Mouse (Mus musculus): Measurements from ENCODE around the gene Lmx1b. TPM values are rescaled to one million over a fixed set of nuclear protein-coding genes. Genes with fewer than 3 reads are reported as not detected.

Gene Lmx1b
- total RNA-seq (2021) = under 1 TPM in 1 of 2 experiments, not detected in 1; 0.09 TPM
- long read RNA-seq, experiment 1, partial matches to known transcripts = 0 of 1 reads
- long read RNA-seq, experiment 1, other reads (novel, unspliced or antisense) = 1 of 1 reads
- long read RNA-seq, experiment 2, partial matches to known transcripts = 0 of 1 reads
- long read RNA-seq, experiment 2, other reads (novel, unspliced or antisense) = 1 of 1 reads

- no peak for DNase-seq
Measured at GRCm38 (mm10) chr2:33640171-33640721, at the start of gene Lmx1b. Lmx1b (minus strand) TSS chr2:33640511.

- DNase-seq = peak; percentile 61
Measured at GRCm38 (mm10) chr2:33689880-33690462, 49.7 kb upstream of the Lmx1b start.

- no peak for DNase-seq
Measured at GRCm38 (mm10) chr2:33689155-33689879, 49.0 kb upstream of the Lmx1b start.

GRCm38 (mm10) chr2:33683594-33683993, 43.3 kb upstream of the Lmx1b start:
- no peak for DNase-seq

- DNase-seq = no peak
Measured at GRCm38 (mm10) chr2:33683095-33683494, 42.8 kb upstream of the Lmx1b start.

GRCm38 (mm10) chr2:33682219-33682618, 41.9 kb upstream of the Lmx1b start:
- peak; percentile 86 for DNase-seq

- DNase-seq = no peak
Measured at GRCm38 (mm10) chr2:33678950-33679654, 38.8 kb upstream of the Lmx1b start.

- peak; percentile 36 for DNase-seq
Measured at GRCm38 (mm10) chr2:33672701-33673472, 32.6 kb upstream of the Lmx1b start.

- no peak for DNase-seq
Measured at GRCm38 (mm10) chr2:33668741-33669140, 28.4 kb upstream of the Lmx1b start.

- DNase-seq = no peak
Measured at GRCm38 (mm10) chr2:33666388-33666945, 26.2 kb upstream of the Lmx1b start.

GRCm38 (mm10) chr2:33665363-33666058, 25.2 kb upstream of the Lmx1b start:
- no peak for DNase-seq

GRCm38 (mm10) chr2:33664661-33665060, 24.4 kb upstream of the Lmx1b start:
- no peak for DNase-seq

- peak; percentile 71 for DNase-seq
Measured at GRCm38 (mm10) chr2:33659288-33659629, 18.9 kb upstream of the Lmx1b start.

- no peak for DNase-seq
Measured at GRCm38 (mm10) chr2:33658602-33659287, 18.4 kb upstream of the Lmx1b start.

- DNase-seq = no peak
Measured at GRCm38 (mm10) chr2:33652517-33653198, 12.3 kb upstream of the Lmx1b start.

GRCm38 (mm10) chr2:33649371-33649770, 9.1 kb upstream of the Lmx1b start:
- DNase-seq = no peak

GRCm38 (mm10) chr2:33648894-33649293, 8.6 kb upstream of the Lmx1b start:
- no peak for DNase-seq

- DNase-seq = no peak
Measured at GRCm38 (mm10) chr2:33646283-33646550, 5.9 kb upstream of the Lmx1b start.

- no peak for DNase-seq
Measured at GRCm38 (mm10) chr2:33645538-33646282, 5.4 kb upstream of the Lmx1b start.
